Mouse (Mus musculus) thymus, adult 2 months (tissue): Measurements from ENCODE around the gene Gsdmc4.

ENCODE experiments used
- CTCF ChIP-seq: fragments of 200-500 bp; IDR thresholded peaks from 2 replicates; pipeline ENCODE4 v1.5.1; 2012; ENCODE audit warnings: mild to moderate bottlenecking, control low read depth, low read length, moderate library complexity, borderline replicate concordance; ENCODE audit not compliant: control insufficient read depth, poor library complexity, insufficient read depth; ENCODE audit errors: extremely low read depth
- POLR2A ChIP-seq: fragments of 200-500 bp; IDR thresholded peaks from 2 replicates; pipeline ENCODE4 v1.6.1; 2012; ENCODE audit warnings: mild to moderate bottlenecking, low read length, control low read depth, moderate library complexity; ENCODE audit not compliant: control insufficient read depth, poor library complexity, insufficient read depth; ENCODE audit errors: extremely low read depth

DNA sequence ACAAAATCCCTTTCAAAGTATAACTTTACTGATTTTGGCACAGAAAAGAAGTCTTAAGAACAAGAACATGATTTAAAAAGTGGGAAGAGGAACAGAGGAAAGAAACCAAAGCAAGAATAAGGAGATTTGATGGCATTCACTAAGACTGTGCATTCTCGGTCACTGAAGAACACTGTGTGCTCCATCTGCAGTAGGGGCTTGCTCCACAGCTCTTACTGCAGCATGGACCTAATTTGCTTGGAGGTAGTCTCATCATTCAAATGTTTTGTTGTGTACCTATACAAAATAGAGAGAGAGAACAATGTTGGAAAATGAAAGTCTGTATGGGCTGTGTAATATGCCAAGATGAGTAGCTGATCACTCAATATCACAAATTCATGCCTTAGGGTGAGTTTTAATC lies 19.3 kb upstream of the Gsdmc4 start:
- TF ChIP-seq CTCF (no peak), POLR2A (no peak)
